Mouse (Mus musculus): Measurements from ENCODE around the gene Lrp6.

- no peak for TF ChIP-seq CTCF (IDR thresholded peaks at IDR 0.05; ENCODE audit: borderline replicate concordance, insufficient read depth, low read depth, low read length)
- no peak for TF ChIP-seq POLR2A (IDR thresholded peaks at IDR 0.05; ENCODE audit: borderline replicate concordance, insufficient read depth, low read length)
These were observed 150.1 kb downstream of the Lrp6 start for GRCm38 (mm10) chr6:134416556-134417105.

All from cerebellum, adult 2 months (tissue).